Mouse (Mus musculus) intestine, postnatal 0 days (tissue): ENCODE measurements at regions not wholly inside any gene's neighbourhood (a gene's known extent, or its start where the extent isn't known, plus 50 kb on each side); places are given as distances from the start of the nearest gene placed in this dataset.

ENCODE experiments used
- ATAC-seq: fragments of 200-750 bp; cut with Nextera tagmentation; 2 replicates; pipeline ENCODE4 v1.8.0; 2017; ENCODE audit warnings: mild to moderate bottlenecking, moderate TSS enrichment, moderate library complexity
- H3K27ac ChIP-seq: fragments of 300-500 bp; sonication (generic); 2 replicates; pipeline ENCODE4 v1.5.1; 2014; ENCODE audit warnings: mild to moderate bottlenecking, low read depth, low read length, moderate library complexity
- H3K27me3 ChIP-seq: fragments of 300-500 bp; sonication (generic); replicated peaks from 2 replicates; pipeline ENCODE4 v1.6.1; 2014; ENCODE audit warnings: low read length, mixed read lengths; ENCODE audit not compliant: control insufficient read depth, insufficient read depth
- H3K36me3 ChIP-seq: fragments of 300-500 bp; sonication (generic); 2 replicates; pipeline ENCODE4 v1.6.1; 2014; ENCODE audit warnings: mild to moderate bottlenecking, moderate library complexity; ENCODE audit not compliant: control insufficient read depth, insufficient read depth
- H3K4me1 ChIP-seq: fragments of 300-500 bp; sonication (generic); replicated peaks from 2 replicates; pipeline ENCODE4 v1.6.1; 2014; ENCODE audit warnings: antibody characterized with exemption, low read length, mixed read lengths; ENCODE audit not compliant: control insufficient read depth, insufficient read depth
- H3K4me2 ChIP-seq: fragments of 300-500 bp; sonication (generic); replicated peaks from 2 replicates; pipeline ENCODE4 v1.6.1; 2014; ENCODE audit warnings: low read depth, mild to moderate bottlenecking, moderate library complexity
- H3K4me3 ChIP-seq: fragments of 300-500 bp; sonication (generic); 2 replicates; pipeline ENCODE4 v1.5.1; 2014; ENCODE audit warnings: low read depth, low read length
- H3K9ac ChIP-seq: fragments of 300-500 bp; sonication (generic); 2 replicates; pipeline ENCODE4 v1.6.1; 2014; ENCODE audit warnings: mild to moderate bottlenecking, low read depth, low read length
- H3K9me3 ChIP-seq: fragments of 300-500 bp; sonication (generic); 2 replicates; pipeline ENCODE4 v1.6.1; 2016; ENCODE audit warnings: mixed run types; ENCODE audit not compliant: control insufficient read depth
- CTCF ChIP-seq: sonication (generic); IDR thresholded peaks from 2 replicates; pipeline ENCODE4 v1.5.1; 2016; ENCODE audit warnings: low read depth, mild to moderate bottlenecking, control low read depth, antibody characterized with exemption, moderate library complexity
- WGBS: fragments of 180-500 bp; shearing (Covaris S2); extraction: QIAGEN DNeasy Blood & Tissue Kit; methylation state at CpG from one replicate; pipeline ENCODE4 v1.1.7; 2014; 5-methylcytosine and 5-hydroxymethylcytosine counted together

- no peaks in the 10 kb centered on the region for H3K4me1 ChIP-seq
- no peaks in the 10 kb centered on the region for H3K36me3 ChIP-seq
- WGBS, result 51% methylated on average over 8 of the region's 8 CpGs
- no peak overlapping the region for H3K4me2 ChIP-seq
- no peak overlapping the region for H3K9ac ChIP-seq
- ATAC-seq, result no peak
- no peak overlapping the region for H3K4me3 ChIP-seq
- H3K27ac ChIP-seq, result no peak overlapping the region
- no peaks in the 10 kb centered on the region for H3K27me3 ChIP-seq
- no peak for TF ChIP-seq CTCF
- no peaks in the 10 kb centered on the region for H3K9me3 ChIP-seq
Observed at GRCm38 (mm10) chr3:117108966-117109700, 140.3 kb upstream of the Palmd start.

- WGBS, result 73% methylated on average over 6 of the region's 6 CpGs
- Histone ChIP-seq H3K27ac (no peak overlapping the region), H3K4me3 (no peak overlapping the region), H3K9ac (no peak overlapping the region), H3K27me3 (no peaks in the 10 kb centered on the region), H3K36me3 (no peaks in the 10 kb centered on the region), H3K4me1 (no peaks in the 10 kb centered on the region), H3K9me3 (no peaks in the 10 kb centered on the region), H3K4me2 (no peak overlapping the region)
- no peak for ATAC-seq
- TF ChIP-seq CTCF, result no peak
Observed at GRCm38 (mm10) chr3:117107986-117108385, 139.2 kb upstream of the Palmd start.

- WGBS, result 81% methylated on average over 3 of the region's 3 CpGs
- Histone ChIP-seq H3K36me3 (no peaks in the 10 kb centered on the region), H3K4me2 (no peak overlapping the region), H3K4me1 (no peaks in the 10 kb centered on the region), H3K27ac (no peak overlapping the region), H3K4me3 (no peak overlapping the region), H3K9me3 (no peaks in the 10 kb centered on the region), H3K27me3 (no peaks in the 10 kb centered on the region), H3K9ac (no peak overlapping the region)
- TF ChIP-seq CTCF, result no peak
- no peak for ATAC-seq
Observed at GRCm38 (mm10) chr3:117107378-117107777, 138.6 kb upstream of the Palmd start.

GRCm38 (mm10) chr3:117087646-117088045 lies 118.9 kb upstream of the Palmd start:
- no peak overlapping the region for H3K27ac ChIP-seq

GRCm38 (mm10) chr3:117076734-117077133 lies 107.9 kb upstream of the Palmd start:
- H3K9ac ChIP-seq, result no peak overlapping the region
- no peak overlapping the region for H3K27ac ChIP-seq
- H3K4me3 ChIP-seq, result no peak overlapping the region
- WGBS, result 46% methylated on average over 2 of the region's 2 CpGs
- no peaks in the 10 kb centered on the region for H3K9me3 ChIP-seq
- no peaks in the 10 kb centered on the region for H3K36me3 ChIP-seq
- H3K27me3 ChIP-seq, result no peaks in the 10 kb centered on the region
- no peak for TF ChIP-seq CTCF
- H3K4me1 ChIP-seq, result no peaks in the 10 kb centered on the region
- no peak overlapping the region for H3K4me2 ChIP-seq
- ATAC-seq, result no peak

More at GRCm38 (mm10) chr3:117087646-117088045, 118.9 kb upstream of the Palmd start:
- ATAC-seq, result no peak
- 72% methylated on average over 2 of the region's 2 CpGs for WGBS
- no peak for TF ChIP-seq CTCF
- Histone ChIP-seq H3K36me3 (no peaks in the 10 kb centered on the region), H3K9me3 (no peaks in the 10 kb centered on the region), H3K4me1 (no peaks in the 10 kb centered on the region), H3K4me2 (no peak overlapping the region), H3K9ac (no peak overlapping the region), H3K27me3 (no peaks in the 10 kb centered on the region), H3K4me3 (no peak overlapping the region)

GRCm38 (mm10) chr3:117073399-117073798 lies 104.6 kb upstream of the Palmd start:
- Histone ChIP-seq H3K36me3 (no peaks in the 10 kb centered on the region), H3K9me3 (no peaks in the 10 kb centered on the region), H3K4me2 (no peak overlapping the region), H3K4me1 (no peaks in the 10 kb centered on the region), H3K9ac (no peak overlapping the region), H3K27me3 (no peaks in the 10 kb centered on the region), H3K27ac (no peak overlapping the region), H3K4me3 (no peak overlapping the region)
- TF ChIP-seq CTCF, result no peak
- ATAC-seq, result no peak
- 73% methylated on average over 4 of the region's 4 CpGs for WGBS
